Mouse (Mus musculus) Patski (cell line): ENCODE measurements at regions not wholly inside any gene's neighbourhood (a gene's known extent, or its start where the extent isn't known, plus 50 kb on each side); places are given as distances from the start of the nearest gene placed in this dataset.

Source experiments
- ATAC-seq: fragments of 100-300 bp; one replicate; pipeline ENCODE4 v1.8.0; 2021
- CTCF ChIA-PET: fragments of 350-600 bp; sonication (Branson Sonifier 250); formaldehyde crosslinking; loops from one replicate; lab custom pipeline; 2022; ENCODE audit warnings: inconsistent platforms; lab: Charles Lee
- POLR2A ChIA-PET: fragments of 350-600 bp; sonication (Branson Sonifier 250); formaldehyde crosslinking; loops from one replicate; lab custom pipeline; 2022; ENCODE audit warnings: antibody characterized with exemption, inconsistent platforms; lab: Charles Lee
- DNase-seq: peaks from one replicate; pipeline ENCODE4 v3.0.0-alpha.2; 2011; ENCODE audit warnings: low read depth, low spot score
- H3K27me3 ChIP-seq: fragments of 371-371 bp; one replicate; pipeline ENCODE4 v1.5.1; 2021
- CTCF ChIP-seq: fragments of 100-300 bp; IDR thresholded peaks from one replicate; pipeline ENCODE4 v1.5.1; 2021
- in situ Hi-C: fragments of 300-500 bp; cut with MboI; formaldehyde crosslinking; loops from 3 replicates; pipeline ENCODE4 v1.11.1; 2018; ENCODE audit warnings: low pct_unique_long_range_greater_than_20kb, mixed read lengths

DNA sequence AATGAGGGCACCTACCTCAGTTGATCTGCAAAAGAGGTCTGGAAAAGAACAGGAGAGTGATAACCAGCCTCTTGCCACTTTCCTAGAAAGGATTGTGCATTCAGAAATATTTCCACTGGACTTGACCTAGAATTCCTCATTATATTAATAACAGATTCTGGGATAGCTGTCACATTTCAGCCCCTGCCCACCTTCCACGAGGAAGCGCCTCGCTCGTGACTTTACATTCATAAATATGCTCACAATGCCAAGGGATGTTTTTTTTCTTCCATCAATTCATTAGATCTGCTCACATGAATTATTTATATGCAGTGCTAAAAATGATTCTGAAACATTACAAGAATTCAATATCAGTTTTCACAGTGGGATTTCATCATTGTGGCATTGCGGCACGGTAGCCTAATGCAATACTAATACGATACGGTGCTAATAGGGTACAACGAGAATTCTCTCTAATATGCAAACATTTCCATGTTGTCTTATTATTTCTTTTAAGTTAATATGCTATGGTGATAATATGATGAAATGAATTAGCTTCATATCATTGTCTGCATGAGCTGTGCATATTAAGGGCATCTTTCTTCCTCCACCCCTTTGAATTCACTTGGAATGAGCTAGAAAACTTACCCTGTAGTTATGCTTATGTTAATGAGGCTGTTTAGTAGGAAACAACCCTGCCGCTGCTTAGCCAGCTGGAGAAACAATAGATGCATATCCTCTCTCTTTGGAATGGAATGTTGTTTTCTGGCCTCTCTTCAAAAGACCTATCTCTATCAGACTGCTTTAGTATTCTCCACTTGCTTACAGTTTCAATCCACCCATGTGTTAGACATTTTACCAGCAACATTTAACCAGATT is 235.8 kb upstream of the Ptbp2 start:
- DNase-seq: no peak
- H3K27me3 ChIP-seq: no peaks in the 10 kb centered on the region
- in situ Hi-C loops: no loop called here
- no peak for ATAC-seq
- no peak for TF ChIP-seq CTCF
- ChIA-PET POLR2A (no interaction called here), CTCF (interaction anchor here (0.9 kb wide), 1 partner anchor 18 kb away, joined by 4 read pairs; no protein-coding TSS in a partner anchor)

DNA sequence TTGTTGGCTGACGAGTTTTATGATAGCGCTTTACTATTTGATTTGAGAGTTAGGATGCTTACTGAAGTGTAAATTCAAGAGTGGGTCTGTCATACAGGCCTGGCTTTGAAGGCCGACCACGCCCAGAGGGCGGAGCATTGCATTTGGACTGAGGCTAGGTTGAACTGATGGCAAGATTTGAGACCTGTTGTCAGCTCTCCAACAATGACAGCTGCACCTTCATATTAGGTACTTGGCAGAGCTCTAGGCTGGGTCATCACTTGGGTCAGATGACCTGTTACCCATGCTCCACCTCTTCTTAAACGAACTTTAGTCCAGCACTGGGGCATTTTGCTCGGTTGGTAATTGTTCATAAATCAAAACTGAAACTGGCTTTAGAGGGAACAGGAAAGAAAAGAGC is 231.1 kb upstream of the Ptbp2 start:
- CTCF ChIA-PET: interaction anchor here (1.1 to 2.1 kb wide), 4 partner anchors 10 to 33 kb away, joined by 3 to 10 read pairs (median 4); no protein-coding TSS in a partner anchor
- POLR2A ChIA-PET: no interaction called here
- no peaks in the 10 kb centered on the region for H3K27me3 ChIP-seq
- DNase-seq: no peak
- TF ChIP-seq CTCF: no peak
- in situ Hi-C loops: no loop called here
- ATAC-seq: no peak

- in situ Hi-C loops: no loop called here
- no peaks in the 10 kb centered on the region for H3K27me3 ChIP-seq
Measured at GRCm38 (mm10) chr3:120011861-120012260, 227.6 kb upstream of the Ptbp2 start.

GRCm38 (mm10) chr3:120008110-120008509 is 223.8 kb upstream of the Ptbp2 start:
- DNase-seq (no peak), ATAC-seq (no peak)
- no peaks in the 10 kb centered on the region for H3K27me3 ChIP-seq
- POLR2A ChIA-PET: no interaction called here
- no peak for TF ChIP-seq CTCF
- CTCF ChIA-PET: no interaction called here
- in situ Hi-C loops: no loop called here

More at GRCm38 (mm10) chr3:120011861-120012260, 227.6 kb upstream of the Ptbp2 start:
- POLR2A ChIA-PET: no interaction called here
- CTCF ChIA-PET: interaction anchor here (0.6 to 3.4 kb wide), 5 partner anchors 10 to 250 kb away, joined by 3 to 12 read pairs (median 5); no protein-coding TSS in a partner anchor
- no peak for TF ChIP-seq CTCF
- no peak for ATAC-seq
- DNase-seq: no peak

DNA sequence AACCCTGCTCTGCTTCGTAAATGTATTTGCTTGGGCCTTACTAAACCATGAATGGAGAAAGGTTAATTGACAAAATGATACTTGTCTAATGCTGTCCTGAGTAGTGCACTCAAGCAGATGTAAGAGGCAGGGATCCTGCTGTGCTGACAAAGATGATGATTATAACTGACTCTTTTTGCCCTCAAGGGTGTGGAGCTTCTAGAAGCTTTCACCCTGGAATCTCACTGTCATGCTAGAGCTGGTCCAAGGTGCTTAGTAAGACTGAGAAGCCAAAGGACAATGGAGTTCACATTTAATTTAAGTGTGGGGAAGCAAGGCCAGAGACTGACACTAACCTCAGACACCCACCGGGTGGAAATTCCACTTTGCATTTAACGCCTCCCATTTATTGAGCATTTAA is 220.3 kb upstream of the Ptbp2 start:
- ATAC-seq (no peak), DNase-seq (no peak)
- TF ChIP-seq CTCF: no peak
- in situ Hi-C loops: no loop called here
- CTCF ChIA-PET: interaction anchor here (1.3 to 1.9 kb wide), 3 partner anchors 8 to 10 kb away, joined by 4 to 10 read pairs (median 7); no protein-coding TSS in a partner anchor
- POLR2A ChIA-PET: no interaction called here
- H3K27me3 ChIP-seq: no peaks in the 10 kb centered on the region

- in situ Hi-C loops: no loop called here
- no peak for TF ChIP-seq CTCF
- no peaks in the 10 kb centered on the region for H3K27me3 ChIP-seq
- ChIA-PET CTCF (no interaction called here), POLR2A (no interaction called here)
- ATAC-seq: no peak
- DNase-seq: no peak
Measured at GRCm38 (mm10) chr3:120000281-120000680, 216.0 kb upstream of the Ptbp2 start.

GRCm38 (mm10) chr3:119996258-119996988 is 212.2 kb upstream of the Ptbp2 start:
- POLR2A ChIA-PET: interaction anchor here (0.6 kb wide), 2 partner anchors 16 to 96 kb away, joined by 4 read pairs; no protein-coding TSS in a partner anchor
- in situ Hi-C loops: no loop called here
- TF ChIP-seq CTCF: no peak
- ATAC-seq (no peak), DNase-seq (no peak)
- CTCF ChIA-PET: interaction anchor here (0.8 to 1.8 kb wide), 5 partner anchors 9 to 40 kb away, joined by 3 to 7 read pairs (median 3); no protein-coding TSS in a partner anchor
- H3K27me3 ChIP-seq: no peaks in the 10 kb centered on the region

- CTCF ChIA-PET: interaction anchor here (0.8 to 1.8 kb wide), 4 partner anchors 10 to 40 kb away, joined by 3 to 7 read pairs (median 4); no protein-coding TSS in a partner anchor
- POLR2A ChIA-PET: interaction anchor here (0.6 kb wide), 1 partner anchor 17 kb away, joined by 4 read pairs; no protein-coding TSS in a partner anchor
- TF ChIP-seq CTCF: no peak
- DNase-seq (no peak), ATAC-seq (no peak)
- H3K27me3 ChIP-seq: no peaks in the 10 kb centered on the region
- in situ Hi-C loops: no loop called here
Measured at GRCm38 (mm10) chr3:119995781-119996180, 211.5 kb upstream of the Ptbp2 start.

DNA sequence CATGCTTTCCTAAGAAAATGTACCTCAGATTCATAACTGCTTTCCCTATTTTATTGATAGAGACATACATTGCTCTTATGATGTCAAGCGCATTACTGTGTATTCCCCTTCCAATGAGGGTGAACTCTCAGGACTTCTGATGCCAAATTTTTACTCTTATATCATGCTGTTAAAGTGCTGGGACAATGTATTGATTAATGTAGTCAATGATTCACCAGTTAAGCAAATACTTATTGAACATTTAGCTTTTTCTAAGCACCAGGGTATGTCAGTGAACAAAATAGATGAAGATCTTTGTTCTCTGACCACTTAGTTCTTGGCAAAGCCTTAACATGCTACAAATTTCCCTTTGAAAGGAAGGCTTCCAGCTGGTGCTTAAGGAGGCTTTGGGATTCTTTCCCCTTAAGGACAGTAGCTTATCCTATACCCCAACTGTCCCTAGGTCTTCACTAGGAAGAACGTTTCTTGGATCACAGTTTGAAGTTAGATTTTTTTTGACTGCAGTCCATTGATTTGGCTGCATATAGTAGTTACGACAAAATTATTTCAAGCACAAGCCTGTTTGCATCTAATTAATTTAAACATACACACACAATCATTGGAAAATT is 203.1 kb upstream of the Ptbp2 start:
- ATAC-seq (no peak), DNase-seq (no peak)
- ChIA-PET CTCF (no interaction called here), POLR2A (no interaction called here)
- in situ Hi-C loops: no loop called here
- TF ChIP-seq CTCF: no peak
- H3K27me3 ChIP-seq: no peaks in the 10 kb centered on the region

- DNase-seq: no peak
- ATAC-seq: no peak
- in situ Hi-C loops: no loop called here
- no peak for TF ChIP-seq CTCF
- ChIA-PET POLR2A (interaction anchor here (0.6 kb wide), 1 partner anchor 78 kb away, joined by 3 read pairs; no protein-coding TSS in a partner anchor), CTCF (interaction anchor here (1.5 kb wide), 1 partner anchor 37 kb away, joined by 3 read pairs; no protein-coding TSS in a partner anchor)
- H3K27me3 ChIP-seq: no peaks in the 10 kb centered on the region
Measured at GRCm38 (mm10) chr3:119977349-119977748, 193.1 kb upstream of the Ptbp2 start.
